Mouse (Mus musculus) midbrain, embryonic 10.5 days (tissue): ENCODE results near the gene Ccnl1. TPM values are rescaled to one million over a fixed set of nuclear protein-coding genes. Genes with fewer than 3 reads are reported as not detected.

ENCODE experiments used
- DNase-seq: peaks from one replicate; pipeline ENCODE4 v3.0.0-alpha.2; 2017; ENCODE audit warnings: low spot score
- H3K27ac ChIP-seq: fragments of 300-500 bp; sonication (generic); replicated peaks from 2 replicates; pipeline ENCODE4 v1.5.1; 2016; ENCODE audit warnings: mild to moderate bottlenecking
- H3K27me3 ChIP-seq: fragments of 300-500 bp; sonication (generic); 2 replicates; pipeline ENCODE4 v1.6.1; 2016; ENCODE audit warnings: low read depth, mild to moderate bottlenecking; ENCODE audit not compliant: poor library complexity, severe bottlenecking
- H3K36me3 ChIP-seq: fragments of 300-500 bp; sonication (generic); 2 replicates; pipeline ENCODE4 v1.6.1; 2016; ENCODE audit warnings: mild to moderate bottlenecking, moderate library complexity
- H3K4me1 ChIP-seq: fragments of 300-500 bp; sonication (generic); 2 replicates; pipeline ENCODE4 v1.6.1; 2016
- H3K4me3 ChIP-seq: fragments of 300-500 bp; sonication (generic); 2 replicates; pipeline ENCODE4 v1.5.1; 2016; ENCODE audit warnings: mild to moderate bottlenecking, moderate library complexity
- H3K9me3 ChIP-seq: fragments of 300-500 bp; sonication (generic); replicated peaks from 2 replicates; pipeline ENCODE4 v1.6.1; 2016; ENCODE audit warnings: mild to moderate bottlenecking
- WGBS: fragments of 180-500 bp; shearing (Covaris S2); methylation state at CpG from one replicate; pipeline ENCODE4 v1.1.7; 2016; 5-methylcytosine and 5-hydroxymethylcytosine counted together
- polyA plus RNA-seq: library from polyadenylated mRNA; unstranded; fragments of >200 nt; fragmentation: Nextera tagmentation; extraction: Ambion mirVana; gene quantifications from 2 replicates; pipeline ENCODE4 v1.2.1, GENCODE M21; 2016

Ccnl1 gene
- polyA plus RNA-seq, 1 experiment from 2014 or later: 98.2 TPM

GRCm38 (mm10) chr3:65929304-65929783 is 28.7 kb downstream of the Ccnl1 start:
- Histone ChIP-seq H3K27me3 (peaks cover 13% of the 10 kb centered on the region; the same call in 1 of the 2 replicates), H3K4me3 (peak overlapping the region; percentile 41), H3K36me3 (no peaks in the 10 kb centered on the region), H3K4me1 (peaks cover 33% of the 10 kb centered on the region), H3K9me3 (no peaks in the 10 kb centered on the region), H3K27ac (peak overlapping the region; percentile 88)
- WGBS: 2% methylated on average over 10 of the region's 10 CpGs
- peak; percentile 83 for DNase-seq

DNA sequence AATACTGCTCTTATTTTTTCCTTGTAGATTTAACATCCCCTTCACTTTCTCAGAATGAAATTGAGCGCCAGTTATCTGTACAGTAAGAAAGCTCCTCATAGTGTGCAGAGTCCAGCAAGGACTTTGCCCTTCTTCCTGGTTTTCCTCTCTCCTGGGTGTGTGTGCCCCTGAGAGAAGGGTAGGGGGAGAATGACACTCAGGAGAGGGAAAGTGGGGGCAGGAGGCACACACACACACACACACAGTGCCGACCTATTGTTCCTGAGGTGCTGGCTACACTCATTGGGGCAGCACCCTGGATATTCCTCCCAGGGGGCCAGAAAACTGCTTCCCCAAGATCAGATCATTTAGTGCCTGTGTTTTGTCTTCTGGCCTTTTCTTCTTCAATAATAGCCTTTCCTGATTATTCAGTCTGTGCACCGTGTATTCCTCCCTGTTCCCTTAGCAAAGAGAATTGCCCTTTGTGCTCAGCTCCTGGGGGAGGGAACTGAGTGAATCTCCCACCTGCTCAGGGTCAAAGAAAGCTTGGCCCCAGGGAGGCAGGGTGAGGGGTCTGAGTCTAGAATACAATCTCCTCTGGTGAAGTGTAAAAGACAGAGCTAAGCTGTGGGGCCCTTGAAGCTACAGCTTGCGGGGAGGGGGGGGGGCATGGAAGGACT is 29.3 kb downstream of the Ccnl1 start:
- H3K27ac ChIP-seq: peak overlapping the region; percentile 88
- H3K36me3 ChIP-seq: no peaks in the 10 kb centered on the region
- WGBS: 33% methylated on average over 4 of the region's 4 CpGs
- H3K9me3 ChIP-seq: no peaks in the 10 kb centered on the region
- DNase-seq: peak; percentile 67
- peak overlapping the region; percentile 41 for H3K4me3 ChIP-seq
- H3K27me3 ChIP-seq: peaks cover 13% of the 10 kb centered on the region; the same call in 1 of the 2 replicates
- peaks cover 33% of the 10 kb centered on the region for H3K4me1 ChIP-seq

DNA sequence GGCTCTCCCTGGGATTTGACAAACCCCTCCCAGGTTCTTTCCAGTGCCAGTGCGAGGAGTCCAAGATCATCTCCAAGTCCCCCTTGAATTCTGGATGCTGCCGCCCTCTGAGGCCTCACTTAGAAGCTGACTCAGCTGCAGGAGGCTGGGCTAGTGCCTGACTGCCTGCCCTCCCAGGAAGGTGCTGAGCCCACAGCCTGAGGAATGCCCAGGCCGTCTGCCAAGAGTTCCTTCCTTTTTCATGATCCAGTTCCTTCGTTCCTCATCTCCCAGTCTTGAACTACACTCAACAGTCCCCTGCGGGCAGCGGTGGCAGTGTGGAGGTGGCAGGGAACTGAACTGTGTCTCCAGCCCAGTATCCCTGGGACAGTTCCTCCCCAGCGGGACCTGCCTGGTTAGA is 30.4 kb downstream of the Ccnl1 start:
- H3K27ac ChIP-seq: peak overlapping the region; percentile 88
- no peak overlapping the region for H3K4me3 ChIP-seq
- no peaks in the 10 kb centered on the region for H3K9me3 ChIP-seq
- H3K27me3 ChIP-seq: peaks cover 13% of the 10 kb centered on the region; the same call in 1 of the 2 replicates
- no peaks in the 10 kb centered on the region for H3K36me3 ChIP-seq
- no peak for DNase-seq
- 72% methylated on average over 7 of the region's 7 CpGs for WGBS
- peaks cover 33% of the 10 kb centered on the region for H3K4me1 ChIP-seq

GRCm38 (mm10) chr3:65927101-65927501 is 30.9 kb downstream of the Ccnl1 start:
- Histone ChIP-seq H3K4me3 (no peak overlapping the region), H3K9me3 (no peaks in the 10 kb centered on the region), H3K36me3 (no peaks in the 10 kb centered on the region), H3K27ac (peak overlapping the region; percentile 88), H3K27me3 (peaks cover 13% of the 10 kb centered on the region; the same call in 1 of the 2 replicates), H3K4me1 (peaks cover 35% of the 10 kb centered on the region)
- 73% methylated on average over 4 of the region's 4 CpGs for WGBS
- no peak for DNase-seq

DNA sequence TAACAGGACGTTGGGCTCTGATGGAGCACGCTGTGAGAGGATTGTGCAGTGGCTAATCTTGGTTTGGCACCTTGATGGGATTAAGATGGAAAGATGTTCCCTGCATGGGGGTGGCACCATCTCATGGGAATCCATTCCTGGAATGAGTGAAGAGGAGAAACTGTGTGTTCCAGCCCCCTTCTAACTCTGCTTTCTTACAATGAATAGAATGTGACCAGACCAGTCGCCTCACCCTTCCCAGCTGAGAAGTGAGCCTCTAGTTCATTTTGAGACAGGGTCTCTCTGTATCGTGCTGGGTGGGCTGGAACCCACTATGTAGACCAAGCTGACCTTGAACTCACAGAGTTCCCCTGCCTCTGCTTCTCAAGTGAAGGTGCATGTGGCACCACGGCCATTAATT is 31.6 kb downstream of the Ccnl1 start:
- Histone ChIP-seq H3K27ac (no peak overlapping the region), H3K9me3 (no peaks in the 10 kb centered on the region), H3K27me3 (peaks cover 10% of the 10 kb centered on the region; the same call in 1 of the 2 replicates), H3K36me3 (no peaks in the 10 kb centered on the region), H3K4me3 (no peak overlapping the region), H3K4me1 (peaks cover 35% of the 10 kb centered on the region)
- DNase-seq: no peak
- WGBS: 85% methylated on average over 5 of the region's 5 CpGs

DNA sequence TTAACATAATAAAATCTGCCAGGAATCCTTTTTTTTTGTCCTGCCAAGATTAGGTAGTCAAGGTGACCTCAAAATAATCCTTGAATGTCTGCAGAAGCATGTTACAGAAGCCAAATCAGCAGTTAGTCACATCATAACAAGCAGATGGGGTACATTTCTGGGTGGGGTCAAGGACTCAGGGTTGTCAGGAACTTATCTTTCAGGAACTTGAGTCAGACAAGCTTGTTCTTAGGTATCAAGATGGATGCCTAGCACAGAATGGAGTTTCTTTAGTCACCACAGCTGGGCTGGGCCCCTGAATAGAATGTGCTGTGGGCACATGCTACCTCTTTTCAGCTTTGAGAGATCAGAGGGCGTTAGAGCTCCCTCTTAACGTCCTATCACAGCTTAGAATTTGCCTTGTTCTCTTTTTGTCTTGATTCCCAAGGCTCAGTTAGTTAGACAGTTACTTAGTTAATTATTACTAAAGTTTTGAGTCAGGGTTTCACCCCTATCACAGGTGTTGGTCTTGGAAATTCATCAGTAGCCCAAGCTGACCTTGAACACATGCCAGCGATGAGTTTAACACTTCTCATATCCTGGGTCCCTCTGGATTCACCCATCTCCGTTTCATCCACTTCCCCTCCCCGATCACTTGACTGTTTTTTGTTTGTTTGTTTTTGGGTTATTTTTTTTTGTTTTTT is 32.9 kb downstream of the Ccnl1 start:
- Histone ChIP-seq H3K4me3 (no peak overlapping the region), H3K4me1 (peaks cover 34% of the 10 kb centered on the region), H3K27me3 (0 out of 2 replicates have a peak, but pooled peaks cover 9% of the 10 kb centered on the region), H3K9me3 (no peaks in the 10 kb centered on the region), H3K27ac (no peak overlapping the region), H3K36me3 (no peaks in the 10 kb centered on the region)
- 84% methylated on average over 5 of the region's 5 CpGs for WGBS
- DNase-seq: no peak

DNA sequence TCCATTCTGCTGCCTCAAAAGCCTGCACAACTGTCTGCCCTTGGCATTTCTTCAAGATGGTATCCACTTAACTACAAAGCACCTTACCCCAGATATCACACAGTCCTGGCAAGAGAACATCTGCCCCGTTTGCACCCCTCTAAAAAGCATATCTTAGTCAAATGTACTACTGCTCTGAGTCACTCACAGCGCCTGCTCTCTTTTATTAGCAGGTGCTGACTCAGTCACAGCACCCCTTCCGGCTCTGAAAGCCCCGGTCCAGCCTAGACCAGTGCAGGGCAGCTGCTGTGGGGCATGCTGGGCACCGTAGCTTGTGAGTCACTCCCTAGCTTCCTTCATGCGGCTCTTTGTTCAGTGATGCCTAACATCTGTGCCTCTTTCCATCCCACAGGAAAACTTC is 35.6 kb downstream of the Ccnl1 start:
- no peaks in the 10 kb centered on the region for H3K9me3 ChIP-seq
- no peaks in the 10 kb centered on the region for H3K36me3 ChIP-seq
- 0 out of 2 replicates have a peak, but pooled peaks cover 5% of the 10 kb centered on the region for H3K27me3 ChIP-seq
- no peak overlapping the region for H3K27ac ChIP-seq
- H3K4me3 ChIP-seq: no peak overlapping the region
- no peak for DNase-seq
- 76% methylated on average over 6 of the region's 6 CpGs for WGBS
- peaks cover 7% of the 10 kb centered on the region for H3K4me1 ChIP-seq

- no peak overlapping the region for H3K27ac ChIP-seq
- no peak for DNase-seq
- H3K4me3 ChIP-seq: no peak overlapping the region
- 0 out of 2 replicates have a peak, but pooled peaks cover 2% of the 10 kb centered on the region for H3K4me1 ChIP-seq
- H3K27me3 ChIP-seq: no peaks in the 10 kb centered on the region
- H3K9me3 ChIP-seq: no peaks in the 10 kb centered on the region
- no peaks in the 10 kb centered on the region for H3K36me3 ChIP-seq
- 90% methylated on average over 1 of the region's 1 CpGs for WGBS
Observed at GRCm38 (mm10) chr3:65921671-65922070, 36.4 kb downstream of the Ccnl1 start.

GRCm38 (mm10) chr3:65919016-65919415 is 39.0 kb downstream of the Ccnl1 start:
- H3K4me1 ChIP-seq: 0 out of 2 replicates have a peak, but pooled peaks cover 2% of the 10 kb centered on the region
- no peaks in the 10 kb centered on the region for H3K9me3 ChIP-seq
- no peak for DNase-seq
- WGBS: 95% methylated on average over 2 of the region's 2 CpGs
- H3K36me3 ChIP-seq: no peaks in the 10 kb centered on the region
- H3K4me3 ChIP-seq: no peak overlapping the region
- no peaks in the 10 kb centered on the region for H3K27me3 ChIP-seq
- H3K27ac ChIP-seq: no peak overlapping the region

- WGBS: 67% methylated on average over 4 of the region's 4 CpGs
- Histone ChIP-seq H3K9me3 (no peaks in the 10 kb centered on the region), H3K27ac (no peak overlapping the region), H3K4me1 (no peaks in the 10 kb centered on the region), H3K27me3 (peaks cover 6% of the 10 kb centered on the region; the same call in 1 of the 2 replicates), H3K36me3 (no peaks in the 10 kb centered on the region), H3K4me3 (no peak overlapping the region)
- no peak for DNase-seq
Observed at GRCm38 (mm10) chr3:65912928-65913327, 45.1 kb downstream of the Ccnl1 start.

DNA sequence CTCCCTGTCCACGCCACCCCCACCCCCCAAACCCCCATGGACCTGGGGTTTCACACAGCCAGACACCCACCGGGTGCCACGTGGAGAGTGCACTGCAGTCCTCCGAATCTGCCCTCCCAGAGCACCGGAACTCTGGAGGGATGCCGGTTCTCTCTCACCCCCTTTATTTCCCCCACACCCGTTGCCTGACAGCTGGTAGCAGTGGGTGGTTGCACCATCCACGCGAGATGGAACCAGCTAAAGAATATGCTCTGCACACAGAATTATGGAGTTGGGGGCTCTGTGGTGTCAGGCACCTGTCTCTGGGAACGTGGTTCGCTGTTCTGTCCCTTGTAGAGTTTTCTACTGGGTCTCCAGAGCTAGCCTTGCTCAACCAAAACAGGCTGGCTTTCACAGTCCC is 45.8 kb downstream of the Ccnl1 start:
- H3K36me3 ChIP-seq: no peaks in the 10 kb centered on the region
- WGBS: 78% methylated on average over 11 of the region's 11 CpGs
- peaks cover 6% of the 10 kb centered on the region; the same call in 1 of the 2 replicates for H3K27me3 ChIP-seq
- no peak overlapping the region for H3K27ac ChIP-seq
- no peak overlapping the region for H3K4me3 ChIP-seq
- DNase-seq: no peak
- H3K4me1 ChIP-seq: no peaks in the 10 kb centered on the region
- H3K9me3 ChIP-seq: no peaks in the 10 kb centered on the region

DNA sequence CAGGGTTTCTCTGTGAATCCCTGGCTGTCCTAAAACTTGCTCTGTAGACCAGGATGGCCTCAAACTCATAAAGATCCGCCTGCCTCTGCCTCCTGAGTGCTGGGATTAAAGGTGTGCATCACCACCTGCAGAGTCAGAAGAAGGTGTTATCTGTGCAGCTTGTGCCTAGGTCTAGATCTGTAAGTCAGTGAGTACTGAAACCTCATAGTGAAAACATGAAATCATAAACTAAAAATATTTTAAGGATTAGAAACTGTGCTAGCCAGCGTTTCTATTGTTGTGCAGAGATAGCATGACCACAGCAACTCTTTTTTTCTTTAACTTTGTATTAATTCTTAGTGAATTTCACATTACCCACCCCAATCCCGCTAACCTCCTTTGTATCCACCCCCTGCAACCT is 46.8 kb downstream of the Ccnl1 start:
- no peaks in the 10 kb centered on the region for H3K36me3 ChIP-seq
- H3K4me3 ChIP-seq: no peak overlapping the region
- H3K27ac ChIP-seq: no peak overlapping the region
- no peaks in the 10 kb centered on the region for H3K9me3 ChIP-seq
- H3K4me1 ChIP-seq: no peaks in the 10 kb centered on the region
- peaks cover 6% of the 10 kb centered on the region; the same call in 1 of the 2 replicates for H3K27me3 ChIP-seq
- WGBS: 89% methylated on average over 3 of the region's 3 CpGs
- DNase-seq: no peak

DNA sequence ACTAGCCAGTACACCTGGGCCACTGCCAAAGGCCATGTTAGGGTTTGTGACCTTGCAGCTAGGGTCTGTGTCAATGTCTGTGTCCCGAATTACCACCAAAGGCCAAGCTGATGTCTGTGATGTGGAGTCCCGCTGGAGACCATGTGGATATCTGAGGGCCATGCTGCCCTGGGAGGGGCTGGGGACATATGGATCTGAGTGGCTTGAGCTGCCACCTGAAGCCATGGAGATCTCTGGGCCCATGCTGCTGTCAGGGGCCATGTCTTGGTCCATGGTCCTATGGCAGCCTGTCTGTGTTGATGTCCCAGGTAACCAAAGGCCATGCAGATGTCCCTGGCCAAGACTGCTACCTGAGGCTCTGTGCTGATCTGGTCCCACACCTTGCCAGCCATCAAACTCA is 48.6 kb downstream of the Ccnl1 start:
- DNase-seq: no peak

More for the DNA sequence above, 48.6 kb downstream of the Ccnl1 start:
- WGBS: 88% methylated on average over 2 of the region's 2 CpGs
- H3K9me3 ChIP-seq: no peaks in the 10 kb centered on the region
- peaks cover 10% of the 10 kb centered on the region for H3K27me3 ChIP-seq
- H3K4me3 ChIP-seq: no peak overlapping the region
- peaks cover 13% of the 10 kb centered on the region for H3K4me1 ChIP-seq
- no peaks in the 10 kb centered on the region for H3K36me3 ChIP-seq
- H3K27ac ChIP-seq: no peak overlapping the region
